Mouse (Mus musculus): ENCODE results near the gene Fam114a2. TPM values are rescaled to one million over a fixed set of nuclear protein-coding genes. Genes with fewer than 3 reads are reported as not detected.
A peak's percentile ranks its signal among the peaks of the same experiment; 100 is the strongest.

The Fam114a2 gene
- total and polyA plus RNA-seq, 3 experiments: 26.1 to 42.4 (median 37.7) TPM

GRCm38 (mm10) chr11:57532306-57532705 is 13.9 kb upstream of the Fam114a2 start:
- Histone ChIP-seq H3K36me3 (ENCODE audit: control insufficient read depth, insufficient read depth, low read length) (peaks cover 4% of the 10 kb centered on the region; the same call in 1 of the 2 replicates), H3K4me3 (no peak overlapping the region), H3K27ac (no peak overlapping the region), H3K4me1 (ENCODE audit: control insufficient read depth, insufficient read depth, low read length) (peaks cover 1% of the 10 kb centered on the region), H3K27me3 (ENCODE audit: control insufficient read depth, insufficient read depth, low read length) (no peaks in the 10 kb centered on the region), H3K79me2 (replicated peaks; ENCODE audit: control insufficient read depth, insufficient read depth, low read length) (no peaks in the 10 kb centered on the region; the same call in 1 of the 2 replicates), H3K9ac (ENCODE audit: low read depth, low read length) (no peak overlapping the region)
- DNase-seq: no peak
- 88% methylated on average over 4 of the region's 4 CpGs for WGBS
- intact Hi-C loops (cut with DNase I): no loop called here
- TF ChIP-seq POLR2A (IDR thresholded peaks at IDR 0.05; ENCODE audit: insufficient read depth, low read depth, low read length): no peak
- TF ChIP-seq EP300 (IDR thresholded peaks at IDR 0.05; ENCODE audit: insufficient read depth, low read depth, low read length): no peak
- TF ChIP-seq CTCF (IDR thresholded peaks at IDR 0.05): no peak

DNA sequence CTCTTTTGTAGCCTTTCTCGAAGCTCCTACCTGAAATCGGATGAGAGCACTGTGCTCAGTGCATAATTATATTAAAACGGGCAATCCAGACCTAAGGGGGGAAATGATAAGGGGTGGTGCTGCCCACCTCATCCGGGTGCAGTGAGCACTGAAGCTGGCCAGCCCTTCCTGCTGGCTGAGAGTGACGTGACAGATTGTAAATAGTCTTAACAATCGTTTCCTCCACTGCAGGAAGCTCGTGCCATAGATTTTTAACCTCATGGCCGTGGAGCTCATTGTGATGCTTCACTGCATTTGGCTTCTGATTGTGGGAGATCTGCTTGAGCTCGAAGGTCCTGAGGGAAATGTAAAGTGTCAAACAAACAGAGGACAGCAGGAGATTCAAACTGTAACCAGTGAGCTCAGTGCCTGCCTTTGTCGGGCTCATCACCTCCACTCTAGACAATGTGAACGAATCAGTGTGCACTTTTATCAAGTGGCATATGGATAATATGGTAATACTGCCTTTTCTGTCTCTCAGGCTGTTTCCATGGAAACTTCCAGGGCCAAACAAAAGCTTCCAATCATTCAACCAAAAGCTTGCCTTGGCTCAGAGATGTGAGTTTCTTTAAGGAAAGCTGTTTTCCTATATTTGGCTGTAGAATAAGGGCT is 13.0 kb upstream of the Fam114a2 start:
- whole genome bisulfite sequencing: 36% methylated on average over 11 of the region's 11 CpGs
- DNase-seq: peak in 1 of 2 experiments; percentile 9
- H3K79me2 ChIP-seq (replicated peaks; ENCODE audit: control insufficient read depth, insufficient read depth, low read length): no peaks in the 10 kb centered on the region; the same call in 1 of the 2 replicates
- H3K36me3 ChIP-seq (ENCODE audit: control insufficient read depth, insufficient read depth, low read length): peaks cover 4% of the 10 kb centered on the region; the same call in 1 of the 2 replicates
- no peak overlapping the region; the same call in 1 of the 2 replicates for H3K27ac ChIP-seq
- H3K27me3 ChIP-seq (ENCODE audit: control insufficient read depth, insufficient read depth, low read length): no peaks in the 10 kb centered on the region
- no peak overlapping the region for H3K9ac ChIP-seq (ENCODE audit: low read depth, low read length)
- TF ChIP-seq CTCF (IDR thresholded peaks at IDR 0.05): no peak
- TF ChIP-seq EP300 (IDR thresholded peaks at IDR 0.05; ENCODE audit: insufficient read depth, low read depth, low read length): no peak
- TF ChIP-seq POLR2A (IDR thresholded peaks at IDR 0.05; ENCODE audit: insufficient read depth, low read depth, low read length): no peak
- H3K4me1 ChIP-seq (ENCODE audit: control insufficient read depth, insufficient read depth, low read length): peaks cover 1% of the 10 kb centered on the region
- H3K4me3 ChIP-seq: no peak overlapping the region
- intact Hi-C loops (cut with DNase I): no loop called here

- DNase-seq: no peak
- peaks cover 7% of the 10 kb centered on the region; the same call in 1 of the 2 replicates for H3K36me3 ChIP-seq (ENCODE audit: control insufficient read depth, insufficient read depth, low read length)
- intact Hi-C loops (cut with DNase I): no loop called here
- H3K79me2 ChIP-seq (replicated peaks; ENCODE audit: control insufficient read depth, insufficient read depth, low read length): no peaks in the 10 kb centered on the region; the same call in 1 of the 2 replicates
- peaks cover 6% of the 10 kb centered on the region for H3K4me1 ChIP-seq (ENCODE audit: control insufficient read depth, insufficient read depth, low read length)
- H3K9ac ChIP-seq (ENCODE audit: low read depth, low read length): no peak overlapping the region
- no peak overlapping the region for H3K4me3 ChIP-seq
- no peaks in the 10 kb centered on the region for H3K27me3 ChIP-seq (ENCODE audit: control insufficient read depth, insufficient read depth, low read length)
- no peak overlapping the region for H3K27ac ChIP-seq
- WGBS: 83% methylated on average over 3 of the region's 3 CpGs
- TF ChIP-seq EP300 (IDR thresholded peaks at IDR 0.05; ENCODE audit: insufficient read depth, low read depth, low read length) (no peak), CTCF (IDR thresholded peaks at IDR 0.05) (no peak), POLR2A (IDR thresholded peaks at IDR 0.05; ENCODE audit: insufficient read depth, low read depth, low read length) (no peak)
These were observed 10.7 kb upstream of the Fam114a2 start for GRCm38 (mm10) chr11:57529111-57529510.

- intact Hi-C loops (cut with DNase I): no loop called here
- Histone ChIP-seq H3K27me3 (ENCODE audit: control insufficient read depth, insufficient read depth, low read length) (no peaks in the 10 kb centered on the region), H3K9ac (ENCODE audit: low read depth, low read length) (no peak overlapping the region), H3K4me3 (no peak overlapping the region), H3K36me3 (ENCODE audit: control insufficient read depth, insufficient read depth, low read length) (peaks cover 7% of the 10 kb centered on the region; the same call in 1 of the 2 replicates), H3K4me1 (ENCODE audit: control insufficient read depth, insufficient read depth, low read length) (peaks cover 8% of the 10 kb centered on the region), H3K79me2 (replicated peaks; ENCODE audit: control insufficient read depth, insufficient read depth, low read length) (peaks cover 2% of the 10 kb centered on the region; the same call in 1 of the 2 replicates), H3K27ac (no peak overlapping the region)
- no peak for TF ChIP-seq EP300 (IDR thresholded peaks at IDR 0.05; ENCODE audit: insufficient read depth, low read depth, low read length)
- TF ChIP-seq POLR2A (IDR thresholded peaks at IDR 0.05; ENCODE audit: insufficient read depth, low read depth, low read length): no peak
- no peak for TF ChIP-seq CTCF (IDR thresholded peaks at IDR 0.05)
- 89% methylated on average over 4 of the region's 4 CpGs for WGBS
- DNase-seq: no peak
These were observed 9.1 kb upstream of the Fam114a2 start for GRCm38 (mm10) chr11:57527506-57527905.

DNA sequence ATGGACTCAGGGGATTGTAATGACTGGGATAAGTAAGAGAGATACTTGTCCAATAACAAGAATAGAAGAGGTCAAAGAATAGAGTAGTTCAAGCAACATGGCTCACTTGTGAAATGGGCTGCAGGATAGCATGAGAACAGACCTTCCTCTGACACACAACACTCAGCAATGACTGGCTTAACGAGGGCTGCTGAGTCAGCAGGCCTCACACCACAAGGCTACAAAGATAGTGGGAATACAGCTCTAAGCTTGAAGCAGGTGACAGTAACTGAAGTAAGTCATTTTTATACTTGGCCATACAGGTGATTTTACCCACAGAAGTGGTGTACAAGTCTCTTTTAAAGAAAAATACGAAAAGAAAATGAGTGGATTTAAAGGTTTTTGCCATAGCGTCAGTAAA is 7.5 kb upstream of the Fam114a2 start:
- intact Hi-C loops (cut with DNase I): no loop called here
- H3K27ac ChIP-seq: no peak overlapping the region
- H3K36me3 ChIP-seq (ENCODE audit: control insufficient read depth, insufficient read depth, low read length): 0 out of 2 replicates have a peak, but pooled peaks cover 3% of the 10 kb centered on the region
- no peak overlapping the region for H3K9ac ChIP-seq (ENCODE audit: low read depth, low read length)
- whole genome bisulfite sequencing: 79% methylated on average over 3 of the region's 3 CpGs
- peaks cover 7% of the 10 kb centered on the region for H3K4me1 ChIP-seq (ENCODE audit: control insufficient read depth, insufficient read depth, low read length)
- H3K4me3 ChIP-seq: no peak overlapping the region
- peaks cover 2% of the 10 kb centered on the region; the same call in 1 of the 2 replicates for H3K79me2 ChIP-seq (replicated peaks; ENCODE audit: control insufficient read depth, insufficient read depth, low read length)
- DNase-seq: no peak
- H3K27me3 ChIP-seq (ENCODE audit: control insufficient read depth, insufficient read depth, low read length): no peaks in the 10 kb centered on the region
- no peak for TF ChIP-seq POLR2A (IDR thresholded peaks at IDR 0.05; ENCODE audit: insufficient read depth, low read depth, low read length)

DNA sequence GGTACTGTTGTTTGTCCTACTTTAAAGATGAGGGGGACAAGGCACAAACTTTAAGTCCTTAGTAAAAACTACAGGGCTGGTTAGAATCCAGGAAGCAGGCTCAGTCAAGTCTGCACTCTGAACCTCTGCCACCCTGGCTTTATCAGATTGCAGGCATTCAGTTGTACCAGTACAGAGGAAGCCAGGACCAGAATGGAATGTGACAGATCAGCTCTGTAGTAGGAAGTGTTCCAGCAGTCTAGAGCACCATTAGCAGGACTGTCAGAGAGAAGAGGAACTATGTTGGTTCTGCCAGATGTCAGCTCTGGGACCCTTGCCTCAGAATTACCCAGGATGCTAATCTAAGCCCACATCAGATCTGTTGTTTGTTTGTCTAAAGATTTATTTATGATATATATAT is 6.2 kb upstream of the Fam114a2 start:
- H3K79me2 ChIP-seq (replicated peaks; ENCODE audit: control insufficient read depth, insufficient read depth, low read length): peaks cover 2% of the 10 kb centered on the region; the same call in 1 of the 2 replicates
- H3K4me3 ChIP-seq: no peak overlapping the region

More for the DNA sequence above, 6.2 kb upstream of the Fam114a2 start:
- no peak for DNase-seq
- Histone ChIP-seq H3K27me3 (ENCODE audit: control insufficient read depth, insufficient read depth, low read length) (no peaks in the 10 kb centered on the region), H3K36me3 (ENCODE audit: control insufficient read depth, insufficient read depth, low read length) (0 out of 2 replicates have a peak, but pooled peaks cover 3% of the 10 kb centered on the region), H3K4me1 (ENCODE audit: control insufficient read depth, insufficient read depth, low read length) (peaks cover 7% of the 10 kb centered on the region), H3K9ac (ENCODE audit: low read depth, low read length) (no peak overlapping the region), H3K27ac (no peak overlapping the region)
- intact Hi-C loops (cut with DNase I): no loop called here
- TF ChIP-seq POLR2A (IDR thresholded peaks at IDR 0.05; ENCODE audit: insufficient read depth, low read depth, low read length): no peak
- TF ChIP-seq EP300 (IDR thresholded peaks at IDR 0.05; ENCODE audit: insufficient read depth, low read depth, low read length): no peak
- no peak for TF ChIP-seq CTCF (IDR thresholded peaks at IDR 0.05)

Measured in heart, adult 2 months (tissue).